Mouse (Mus musculus) left cerebral cortex, adult 11 months (tissue): ENCODE data around the gene Gm14214.

Experiments
- DNase-seq: peaks from one replicate; pipeline ENCODE4 v3.0.0; 2022; ENCODE audit warnings: low spot score

The Gm14214 gene

DNA sequence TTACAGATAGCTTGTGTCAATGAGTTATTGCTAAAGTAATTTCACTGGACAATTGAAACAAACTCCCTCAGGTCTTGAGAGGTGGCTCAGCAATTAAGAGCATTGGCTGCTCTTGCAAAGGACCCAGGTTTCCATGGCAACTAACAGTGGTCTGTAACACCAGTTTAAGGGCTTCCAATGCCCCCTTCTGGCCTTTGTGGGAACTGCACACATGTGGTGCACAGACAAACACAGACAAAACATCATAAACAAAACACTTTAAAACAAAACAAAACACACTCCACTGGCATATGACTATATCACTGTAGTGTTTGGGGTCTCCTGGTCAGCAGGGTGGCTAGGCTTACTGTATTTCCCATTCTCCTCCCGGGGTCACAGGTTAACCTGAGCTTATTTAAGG lies 4.2 kb upstream of the Gm14214 start:
- no peak for DNase-seq

DNA sequence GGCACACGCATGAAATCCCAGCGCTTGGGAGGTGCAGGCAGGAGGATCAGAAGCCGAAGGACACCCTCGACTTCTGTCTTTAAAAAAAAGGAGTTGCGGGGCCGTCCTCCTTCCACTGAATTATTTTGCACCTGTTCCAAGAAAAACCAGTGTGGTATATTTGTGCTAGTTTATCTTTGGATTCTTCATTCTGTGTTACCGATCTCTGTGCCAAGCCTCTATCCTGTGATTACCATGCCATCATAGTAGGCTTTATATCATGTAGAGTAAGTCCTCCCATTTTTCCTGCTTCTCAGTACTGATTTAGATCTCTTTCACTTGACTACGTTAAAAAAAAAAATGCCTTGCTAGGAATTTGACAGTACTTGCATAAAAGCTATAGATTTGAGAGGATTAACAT lies 1.8 kb upstream of the Gm14214 start:
- no peak for DNase-seq

DNA sequence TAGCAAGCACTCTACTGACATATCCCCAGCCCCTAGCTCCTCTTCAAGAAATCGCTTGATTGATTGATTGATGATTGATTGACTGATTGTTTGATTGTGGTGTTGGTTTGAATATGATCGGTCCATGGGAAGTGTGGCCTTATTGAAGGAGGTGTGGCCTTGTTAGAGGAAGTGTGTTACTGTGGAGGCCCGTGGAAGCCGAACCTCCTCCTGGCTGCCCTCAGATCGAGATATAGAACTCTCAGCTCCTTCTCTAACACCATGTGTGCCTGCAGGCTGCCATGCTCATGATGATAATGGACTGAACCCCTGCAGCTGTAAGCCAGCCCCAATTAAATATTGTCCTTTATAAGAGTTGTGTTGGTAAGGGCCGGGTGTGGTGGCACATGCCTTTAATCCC lies 2.8 kb downstream of the Gm14214 start:
- DNase-seq = no peak

DNA sequence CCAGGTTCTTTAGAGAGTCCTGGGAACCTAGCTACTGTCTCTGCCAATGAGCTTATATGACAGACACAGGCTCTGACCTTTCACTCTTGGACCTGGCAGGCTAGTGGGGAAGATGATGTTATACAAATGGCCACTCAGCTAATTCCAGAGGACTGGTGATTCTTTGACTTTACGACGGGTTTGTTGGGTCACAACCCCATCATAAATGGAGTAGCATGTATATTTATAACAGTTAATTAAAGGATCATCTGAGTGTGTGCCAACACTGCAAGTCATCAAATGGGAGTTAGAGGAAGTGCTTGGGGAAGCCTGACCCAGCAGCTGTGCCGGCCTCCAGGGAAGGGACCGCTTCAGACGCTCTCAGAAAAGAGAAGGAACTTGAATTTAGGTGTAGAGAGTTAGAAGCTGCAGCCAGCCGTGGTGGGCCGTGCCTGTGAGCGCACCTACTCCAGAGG lies 4.2 kb downstream of the Gm14214 start:
- no peak for DNase-seq

DNA sequence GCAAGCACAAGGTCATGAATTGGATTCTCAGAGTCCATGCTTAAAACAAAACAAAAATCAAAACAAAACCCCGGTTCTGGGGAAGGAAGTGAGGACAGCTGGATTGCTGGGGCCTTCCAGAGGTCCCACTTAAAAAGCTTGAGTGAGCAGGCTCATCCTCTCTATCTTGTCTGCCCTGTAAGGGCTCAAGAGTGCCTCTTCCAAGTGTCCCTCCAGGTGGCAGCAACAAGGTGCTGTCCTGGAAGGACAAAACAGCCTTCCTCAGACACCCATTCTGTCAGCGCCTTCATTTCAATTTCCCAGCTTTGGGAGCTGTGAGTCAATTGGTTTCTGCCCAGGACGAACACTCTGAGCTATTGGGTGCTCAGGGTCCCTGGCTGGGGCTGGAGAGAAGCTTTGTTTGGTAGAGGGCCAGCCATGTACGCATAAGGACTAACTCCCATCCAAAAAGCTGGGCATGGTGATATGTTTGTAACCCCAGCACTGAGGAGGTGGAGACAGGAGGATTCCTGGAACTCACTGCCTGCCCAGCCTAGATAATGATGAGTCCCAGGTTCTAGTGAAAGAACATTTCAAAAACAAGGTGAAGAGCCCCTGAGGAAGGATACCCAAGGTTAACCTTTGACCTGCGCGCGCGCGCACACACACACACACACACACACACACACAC lies 4.9 kb downstream of the Gm14214 start:
- DNase-seq = no peak

DNA sequence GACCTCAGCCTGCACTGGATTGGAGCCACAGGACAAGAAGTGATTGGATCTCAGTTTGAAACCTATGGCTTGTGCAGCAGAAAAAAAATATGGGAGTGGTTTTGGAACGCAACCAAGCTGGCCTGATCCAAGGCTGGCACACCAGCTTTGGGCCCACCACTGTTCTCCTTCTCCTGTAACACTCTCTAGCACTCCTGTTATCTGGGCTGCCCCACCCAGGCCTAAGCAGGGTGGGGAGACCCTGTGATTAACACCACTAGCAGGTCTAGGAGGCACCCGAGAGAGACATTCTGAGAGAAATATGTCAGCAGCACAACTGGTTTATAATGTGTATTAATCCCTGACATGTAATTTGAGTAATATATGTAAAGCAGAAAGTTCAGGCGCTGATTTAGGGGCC lies 6.6 kb downstream of the Gm14214 start:
- no peak for DNase-seq

DNA sequence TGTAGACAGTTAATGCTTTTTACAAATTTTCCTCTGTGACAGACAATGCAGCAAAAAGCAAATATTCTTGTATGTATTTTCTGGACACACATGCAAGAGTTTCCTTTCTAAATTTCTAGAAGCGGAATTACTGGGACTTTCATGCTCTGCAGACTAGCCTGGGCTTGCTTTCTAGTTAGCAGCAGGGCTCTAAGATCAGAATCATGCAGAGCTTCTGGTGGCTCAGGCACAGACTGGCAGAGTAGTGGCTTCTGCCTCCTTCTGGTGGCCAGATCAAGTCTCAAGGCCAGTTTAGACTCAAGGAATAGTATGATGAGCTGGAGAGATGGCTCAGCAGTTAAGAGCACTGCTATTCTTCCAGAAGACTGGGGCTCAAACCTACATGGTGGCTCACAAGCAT lies 11.4 kb downstream of the Gm14214 start:
- no peak for DNase-seq

DNA sequence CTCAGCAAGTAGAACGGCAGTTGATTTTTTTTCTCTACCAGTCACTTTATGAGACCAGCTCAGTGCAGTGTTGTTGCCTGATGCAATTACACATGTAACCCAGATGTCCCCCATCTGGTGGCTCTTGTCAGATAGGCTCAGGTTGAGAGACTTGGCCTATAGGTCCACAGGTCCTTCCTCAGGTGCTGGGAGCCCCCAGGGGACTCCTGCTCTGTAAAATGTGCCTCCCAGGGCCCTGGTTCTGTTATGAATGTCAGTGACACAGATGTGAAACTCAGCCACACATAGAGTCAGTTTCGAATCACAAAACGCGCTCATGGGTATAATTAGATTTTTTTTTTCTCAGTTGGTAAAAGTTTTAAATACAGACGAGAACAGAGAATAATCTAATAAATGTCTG lies 12.1 kb downstream of the Gm14214 start:
- DNase-seq = no peak

DNA sequence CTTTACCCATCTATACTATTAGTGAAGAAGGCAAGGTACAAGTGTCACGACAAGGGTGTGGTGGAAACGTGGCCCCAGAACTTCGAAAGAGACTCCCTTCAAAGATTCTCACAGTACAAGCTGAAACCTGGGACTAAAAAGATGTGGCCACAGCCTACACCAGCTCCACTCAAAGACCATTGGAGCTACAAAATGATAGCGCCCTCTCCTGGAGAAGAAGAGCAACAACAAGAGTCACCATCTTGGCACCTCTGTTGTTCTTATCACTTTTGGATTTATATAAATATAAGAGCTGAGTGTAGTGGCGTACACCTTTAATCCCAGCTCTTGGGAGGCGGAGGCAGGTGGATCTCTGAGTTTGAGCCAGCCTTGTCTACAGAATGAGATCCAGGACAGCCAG lies 14.0 kb downstream of the Gm14214 start:
- no peak for DNase-seq

DNA sequence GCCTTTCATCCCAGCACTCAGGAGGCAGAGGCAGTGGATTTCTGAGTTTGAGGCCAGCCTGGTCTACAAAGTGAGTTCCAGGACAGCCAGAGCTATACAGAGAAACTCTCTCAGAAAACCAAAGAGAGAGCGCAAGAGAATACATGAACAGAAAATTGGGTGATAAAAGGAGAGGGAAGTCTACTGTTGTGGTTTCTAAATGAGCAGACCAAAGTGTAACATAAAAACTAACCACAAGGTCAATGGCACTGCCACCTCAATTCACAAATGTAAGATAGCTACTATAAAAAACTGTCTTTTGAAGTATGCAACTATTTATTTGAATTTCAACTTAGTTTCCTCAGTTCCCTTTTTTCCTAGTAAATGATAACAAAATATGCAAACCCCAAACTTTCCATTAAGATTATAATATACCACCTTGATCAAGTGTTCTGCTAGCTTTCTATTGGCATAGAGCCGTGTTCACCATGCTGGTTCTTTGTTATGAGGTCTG lies 15.7 kb downstream of the Gm14214 start:
- no peak for DNase-seq

DNA sequence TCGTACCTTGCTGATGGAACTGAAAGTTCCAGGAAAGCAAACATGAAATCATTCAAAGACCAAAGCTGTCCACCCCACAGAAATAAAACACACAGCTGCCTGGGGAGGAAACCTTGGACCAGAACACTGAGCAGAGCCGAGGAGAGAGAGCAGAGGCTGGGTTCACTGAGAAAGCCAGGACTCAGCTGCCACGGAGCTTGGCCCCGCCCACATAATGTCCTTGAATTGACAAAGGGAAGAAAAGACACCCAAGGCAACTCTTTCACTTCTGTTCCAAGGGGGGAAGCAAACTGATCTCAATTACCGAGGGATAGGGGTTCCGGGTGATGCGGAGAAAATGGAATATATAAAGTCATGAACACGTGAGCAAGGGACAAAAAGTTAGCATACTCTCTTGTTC lies 17.9 kb downstream of the Gm14214 start:
- DNase-seq = no peak

DNA sequence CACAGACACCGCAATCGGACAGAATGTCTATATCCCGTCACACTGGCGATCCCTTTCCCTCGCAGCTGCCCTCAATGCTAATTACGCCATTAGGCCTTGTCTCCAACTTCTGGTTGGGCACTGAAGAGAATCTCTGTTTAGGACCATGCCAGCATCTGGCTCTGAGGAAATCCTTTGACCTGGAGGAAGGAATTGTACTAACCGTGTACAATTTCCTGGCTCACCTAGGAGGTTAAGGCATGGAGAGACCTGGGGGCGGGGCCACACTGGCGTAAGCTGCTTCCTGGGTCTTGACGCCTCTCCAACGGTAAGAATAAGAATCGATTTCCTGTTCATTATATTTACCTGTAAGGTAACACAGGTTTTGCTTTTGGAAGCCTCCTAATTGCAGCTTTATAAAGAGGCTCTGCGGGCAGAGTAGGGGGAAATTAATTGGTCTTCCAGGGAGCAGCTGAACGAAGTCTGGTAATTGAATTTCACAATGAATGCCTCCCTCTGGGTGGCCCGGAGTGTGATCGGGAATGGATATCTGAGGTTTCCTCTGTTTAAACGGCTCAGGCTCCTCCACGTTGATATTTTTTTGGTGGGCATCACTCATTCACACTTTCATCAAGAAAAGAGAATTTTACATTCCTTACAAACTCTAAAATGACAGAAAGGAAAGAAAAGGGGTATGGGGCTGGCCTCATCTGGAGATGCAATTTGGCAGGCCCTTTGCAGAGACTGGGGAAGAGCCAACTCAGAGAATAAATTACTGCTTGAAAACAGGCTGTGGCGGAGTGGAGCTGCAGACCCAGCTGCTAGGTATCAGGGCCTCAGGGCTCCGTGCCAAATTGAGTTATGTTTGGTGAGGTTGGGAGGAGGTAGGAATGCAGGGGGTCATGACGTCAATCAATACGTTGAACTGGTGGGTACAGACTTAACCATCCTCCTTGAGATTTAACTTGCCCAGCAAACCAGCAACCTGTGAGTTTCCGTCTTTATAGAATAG lies 20.5 kb downstream of the Gm14214 start:
- DNase-seq = no peak

DNA sequence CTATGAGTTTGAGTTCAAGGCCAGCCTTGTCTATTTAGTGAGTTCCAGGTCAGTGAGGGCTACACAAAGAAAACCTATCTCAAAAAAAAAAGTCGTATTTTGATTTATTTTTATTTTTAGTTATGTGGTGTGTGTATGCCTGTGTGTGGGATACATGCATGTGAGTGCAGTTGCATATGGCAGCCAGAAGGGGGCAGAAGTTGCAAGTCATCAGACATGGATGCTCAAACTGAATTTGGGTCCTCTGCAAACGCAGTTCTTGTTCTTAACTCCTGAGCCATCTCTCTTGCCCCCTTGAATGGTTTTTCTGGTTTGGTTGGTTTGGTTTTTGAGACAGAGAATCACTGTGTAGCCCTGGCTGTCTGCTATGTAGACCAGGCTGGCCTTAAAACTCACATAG lies 21.4 kb downstream of the Gm14214 start:
- no peak for DNase-seq

DNA sequence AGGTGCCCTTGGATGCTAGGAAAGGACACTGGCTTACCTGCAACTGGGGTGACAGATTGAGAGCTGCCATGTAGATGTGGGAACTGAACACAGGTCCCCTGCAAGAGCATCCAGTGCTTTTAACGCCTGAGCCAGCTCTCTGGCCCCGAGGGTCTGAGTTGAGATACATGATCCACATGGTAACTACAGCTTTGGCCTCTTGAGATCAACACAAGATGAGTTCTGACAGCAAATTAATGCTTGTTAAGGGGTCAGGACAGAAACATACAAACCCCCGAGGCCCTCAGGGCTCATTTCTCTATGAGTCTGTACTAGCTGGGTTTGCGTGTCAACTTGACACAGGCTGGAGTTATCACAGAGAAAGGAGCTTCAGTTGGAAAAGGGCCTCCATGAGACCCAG lies 25.9 kb downstream of the Gm14214 start:
- no peak for DNase-seq

DNA sequence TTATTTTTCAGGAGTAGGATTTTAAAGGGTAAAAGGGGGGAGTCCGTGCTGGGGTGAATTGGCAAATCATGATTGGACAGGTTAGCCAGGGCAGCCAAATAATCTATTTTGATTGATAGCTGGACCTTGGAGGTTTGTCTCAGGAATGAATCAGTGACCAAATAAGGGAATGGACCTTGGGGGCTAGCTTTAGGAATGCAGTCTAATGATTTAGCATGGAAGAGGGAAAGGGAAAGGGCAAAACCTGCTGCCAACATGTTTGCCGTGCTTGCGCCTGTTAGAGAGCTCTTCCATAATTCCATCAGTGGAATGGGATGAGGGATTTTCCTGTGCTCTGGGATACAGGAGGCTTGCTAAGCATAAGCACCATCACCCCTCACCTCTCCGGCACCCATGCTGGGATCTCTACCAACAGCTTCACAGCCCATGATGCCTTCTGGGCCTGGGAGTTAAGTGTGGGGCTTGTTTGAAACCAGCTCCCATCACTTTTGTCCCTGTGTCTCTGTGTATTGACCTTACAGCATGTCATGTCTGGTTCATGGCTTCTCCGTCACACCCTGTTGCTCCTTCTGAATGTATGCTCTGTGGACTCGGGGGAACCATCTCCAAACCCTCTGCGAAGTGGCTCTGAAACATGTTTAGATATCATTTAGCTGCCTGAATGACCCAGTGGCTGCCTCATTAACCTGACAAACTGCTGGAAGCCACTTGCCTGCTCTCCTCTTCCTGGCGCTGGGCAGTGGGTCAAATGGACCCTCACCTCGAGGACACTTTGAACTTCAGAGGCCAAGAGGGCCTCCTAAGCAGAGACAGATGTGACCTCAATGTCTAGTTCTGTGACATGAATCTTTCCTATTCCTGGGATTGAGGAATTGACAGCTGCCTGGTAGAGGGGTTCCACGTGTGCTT lies 26.7 kb downstream of the Gm14214 start:
- no peak for DNase-seq

DNA sequence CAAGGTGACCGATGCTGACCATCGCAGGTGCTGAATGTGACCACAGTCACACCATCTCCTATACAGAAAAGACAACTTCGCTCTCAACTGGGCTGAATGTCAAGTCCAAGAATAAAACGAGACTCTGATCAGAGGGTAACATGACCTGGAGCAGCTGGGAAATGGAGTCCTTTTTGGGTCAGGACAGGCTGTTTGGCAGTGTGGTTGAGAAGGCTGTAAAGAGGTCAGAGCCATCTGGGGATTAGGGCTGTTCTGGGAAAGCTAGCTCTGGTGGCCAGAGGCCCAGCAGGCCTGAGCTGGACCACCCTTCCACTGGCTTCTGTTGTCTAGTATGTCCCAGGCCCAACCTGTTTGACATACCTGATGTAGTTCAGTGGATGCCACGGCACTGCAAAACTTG lies 31.2 kb downstream of the Gm14214 start:
- DNase-seq = no peak

DNA sequence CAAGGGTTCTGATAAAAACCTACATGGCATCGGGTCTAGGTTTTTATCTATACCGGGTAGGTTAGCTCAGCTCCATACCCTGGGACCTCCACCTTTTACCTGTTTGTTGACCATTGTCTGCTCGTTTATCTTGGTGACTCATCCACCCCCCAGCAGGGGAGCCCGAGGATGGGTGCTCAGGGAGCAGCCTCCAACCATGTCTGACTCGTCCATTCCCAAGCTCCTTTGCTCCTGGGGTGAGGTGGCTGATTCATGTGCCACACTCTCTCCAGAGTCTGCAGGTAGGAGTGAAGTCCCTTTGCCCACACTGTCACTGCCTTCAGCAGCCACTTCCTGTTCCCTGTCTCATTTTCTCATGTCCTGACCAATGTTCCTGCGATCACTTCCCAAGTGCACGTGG lies 33.8 kb downstream of the Gm14214 start:
- DNase-seq = no peak

DNA sequence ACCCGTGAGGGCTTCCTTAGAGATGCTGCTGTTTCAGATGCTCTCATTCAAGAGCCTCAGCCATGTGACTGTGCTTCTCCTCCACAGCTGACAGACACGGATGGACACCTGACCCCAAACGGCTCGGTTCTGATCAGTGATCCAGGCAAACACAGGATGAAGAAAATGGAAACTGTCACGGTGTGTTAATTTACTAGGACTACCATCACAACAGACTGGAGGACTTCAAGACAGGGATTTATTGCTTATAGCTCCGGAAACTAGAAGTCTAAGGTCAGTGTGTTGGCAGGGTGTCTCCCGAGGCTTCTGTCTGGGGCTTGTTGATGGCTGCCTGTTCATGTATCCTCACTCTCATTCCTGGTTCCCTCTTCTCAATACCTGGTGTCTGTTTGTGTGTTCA lies 34.4 kb downstream of the Gm14214 start:
- no peak for DNase-seq

DNA sequence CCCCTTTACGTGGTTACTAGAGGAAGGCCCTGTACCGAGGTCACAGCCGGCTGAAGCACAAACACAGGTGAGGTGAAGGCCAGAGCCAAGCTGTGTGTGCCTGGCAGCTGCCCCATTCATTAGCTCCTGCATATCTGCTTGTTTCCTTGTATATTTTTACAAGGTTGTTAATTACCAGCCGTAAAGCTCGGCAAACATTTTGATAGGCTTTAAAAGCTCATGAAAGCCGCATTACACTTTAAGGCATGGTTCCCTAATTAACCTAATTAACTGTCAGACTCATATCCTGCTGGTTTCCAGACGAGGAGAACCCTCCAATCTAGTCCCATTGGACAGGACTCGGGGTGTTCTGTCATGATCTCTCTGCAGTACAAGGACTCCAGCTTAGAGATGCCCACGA lies 34.9 kb downstream of the Gm14214 start:
- no peak for DNase-seq

DNA sequence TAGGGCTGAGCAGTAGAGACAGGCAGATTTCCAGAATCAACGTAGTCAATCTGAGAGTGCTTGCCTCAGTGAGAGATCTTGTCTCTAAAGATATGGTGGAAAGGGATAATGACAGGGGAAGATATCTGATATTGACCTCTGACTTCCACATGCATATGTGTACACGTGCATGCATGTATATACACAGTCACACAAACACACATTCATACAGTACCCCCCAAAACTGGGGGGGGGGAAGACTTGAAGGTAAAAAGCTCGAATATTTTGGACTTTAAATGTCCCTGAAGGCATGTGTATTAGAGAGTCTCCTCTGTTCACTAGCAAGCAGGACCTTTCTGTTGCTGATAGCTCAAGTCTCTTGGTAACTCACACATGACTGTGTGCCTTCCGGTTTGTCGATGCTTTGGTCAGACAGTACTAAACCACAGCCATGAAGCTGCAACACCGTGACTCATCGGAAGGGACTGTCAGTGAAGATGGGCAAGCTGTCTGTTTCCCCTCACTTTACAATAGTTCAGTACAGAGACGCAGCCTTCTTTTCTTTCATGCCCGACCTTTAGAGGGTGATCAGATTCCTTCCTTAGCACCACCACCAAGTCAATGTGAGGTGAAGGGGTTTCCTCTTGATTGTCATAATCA lies 37.2 kb downstream of the Gm14214 start:
- DNase-seq = no peak

DNA sequence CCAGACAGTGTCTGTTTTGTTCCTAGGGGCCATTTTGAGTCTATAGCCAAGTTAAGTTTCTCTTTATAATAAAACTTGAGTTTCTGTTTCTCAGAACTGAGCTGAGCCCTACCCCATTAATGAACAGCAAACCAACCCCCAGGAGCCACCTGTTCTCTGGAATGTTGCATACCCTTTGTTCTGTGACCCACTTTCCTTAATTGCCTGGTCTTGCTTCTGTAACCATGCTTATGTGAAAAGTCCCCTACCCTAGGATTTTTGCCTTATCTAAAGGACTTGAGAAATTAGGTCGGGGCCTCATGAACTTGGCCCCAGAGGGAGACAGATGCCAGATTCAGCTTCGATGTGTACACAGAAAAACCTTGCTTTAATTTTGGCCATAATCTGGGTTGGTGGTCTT lies 37.9 kb downstream of the Gm14214 start:
- no peak for DNase-seq

DNA sequence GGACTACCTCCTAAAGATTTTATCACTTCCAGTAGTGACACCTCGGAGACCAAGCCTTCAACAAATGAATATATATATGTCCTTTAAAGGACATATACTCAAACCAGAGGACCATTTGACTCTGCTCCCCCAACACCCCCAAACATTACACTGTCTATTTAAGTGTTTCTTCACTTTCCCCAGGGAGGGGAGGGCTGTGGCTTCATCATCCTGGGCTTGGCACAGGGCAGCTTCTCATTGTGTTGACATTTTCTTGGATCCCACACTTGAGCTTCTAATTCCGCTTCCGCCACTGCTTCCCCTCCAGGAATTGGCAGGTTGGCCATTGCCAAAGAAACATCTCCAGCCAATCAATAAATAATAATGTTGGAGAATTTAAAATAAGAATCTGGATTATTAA lies 39.0 kb downstream of the Gm14214 start:
- no peak for DNase-seq
